Mouse (Mus musculus): ENCODE measurements around the gene Gatad2a.
"Not testable (repeated sequence)": the region's sequence is repeated elsewhere in the genome, so short reads cannot be mapped to it uniquely, and the experiment has no call there.

Gene Gatad2a

DNA sequence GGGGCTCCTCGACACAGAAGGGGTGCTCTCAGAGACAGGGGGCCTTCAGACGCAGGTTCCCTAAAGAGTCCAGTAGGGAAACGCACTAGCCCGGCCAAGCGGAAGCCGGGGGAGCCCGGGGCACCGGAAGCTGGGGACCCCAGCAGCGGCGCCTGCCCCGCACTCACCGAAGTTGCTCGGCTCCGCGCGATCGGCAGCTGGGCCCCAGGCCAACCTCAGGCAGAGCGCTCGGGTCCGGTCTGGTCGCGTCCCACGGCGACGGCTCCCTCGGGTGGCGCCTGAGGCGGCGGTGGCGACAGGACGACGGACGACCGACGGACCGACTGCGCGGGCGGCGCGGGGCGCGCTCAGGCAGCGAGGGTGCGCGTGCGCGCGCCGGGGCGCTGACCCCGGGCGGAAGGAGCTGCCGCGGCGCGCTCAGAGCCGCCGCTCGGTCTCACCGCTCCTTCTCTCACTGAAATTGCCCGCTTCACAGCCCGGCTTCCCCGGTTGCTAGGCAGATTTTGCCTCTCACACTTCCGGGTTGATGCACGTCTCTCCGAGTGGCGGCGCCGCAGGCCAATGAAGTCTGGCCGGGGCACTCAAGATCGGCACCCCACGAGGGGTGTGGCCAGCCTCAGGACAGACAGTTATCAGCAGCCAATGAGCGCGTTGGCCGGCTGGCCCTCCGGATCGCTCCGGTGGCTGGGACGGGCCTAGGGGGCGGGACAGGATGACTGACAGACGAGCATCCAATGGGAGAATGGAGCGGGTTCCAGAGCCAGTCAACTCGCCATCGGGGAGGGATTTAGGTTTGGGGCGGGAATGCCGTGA, at the start of gene Gatad2a:
Gatad2a (minus strand) TSS at position 609 of the 813 bp plus-strand sequence.
- peak; percentile 100 for DNase-seq

- no peak for DNase-seq
Observed at GRCm38 (mm10) chr8:70043996-70044395, 47.8 kb upstream of the Gatad2a start.

- DNase-seq, result peak; percentile 99
Observed at GRCm38 (mm10) chr8:70042583-70043455, 46.6 kb upstream of the Gatad2a start, which contains the start of the genes Mau2 and Sugp1. Gene Mau2, minus strand, starts transcription at chr8:70042734. Gene Sugp1, plus strand, starts transcription at chr8:70042813.

DNA sequence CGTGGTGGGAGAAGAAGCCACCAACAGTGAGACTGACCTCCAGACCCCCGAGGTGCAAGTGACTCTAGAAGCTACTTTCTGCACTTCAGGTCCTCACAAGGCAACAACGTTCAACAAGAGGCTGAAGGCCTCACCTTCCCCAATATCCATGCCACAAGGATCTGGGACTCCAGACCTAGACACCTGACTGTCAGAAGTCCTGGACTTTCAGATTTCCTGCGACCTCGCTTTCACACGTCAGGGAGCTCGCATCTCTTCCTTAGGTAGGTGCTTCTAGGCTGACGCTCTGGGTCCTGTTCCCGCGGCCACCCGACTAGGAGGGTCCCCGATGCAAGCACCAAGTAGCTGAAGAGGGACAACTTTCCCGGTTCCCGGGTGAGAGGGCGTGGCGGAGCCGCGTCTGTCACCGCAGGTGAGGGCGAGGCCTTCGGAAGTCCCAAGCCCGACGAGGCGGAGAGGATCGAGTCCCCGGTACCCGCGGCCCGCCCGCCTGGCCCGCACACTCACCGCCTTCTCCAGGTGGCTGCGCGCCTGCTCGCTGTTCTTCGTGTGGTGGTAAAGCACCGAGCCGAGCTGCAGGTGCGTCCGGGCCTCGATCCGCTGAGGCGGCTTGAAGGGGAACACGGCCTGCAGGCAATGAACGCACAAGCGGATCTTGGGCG, 45.8 kb upstream of the Gatad2a start:
- no peak for DNase-seq

DNA sequence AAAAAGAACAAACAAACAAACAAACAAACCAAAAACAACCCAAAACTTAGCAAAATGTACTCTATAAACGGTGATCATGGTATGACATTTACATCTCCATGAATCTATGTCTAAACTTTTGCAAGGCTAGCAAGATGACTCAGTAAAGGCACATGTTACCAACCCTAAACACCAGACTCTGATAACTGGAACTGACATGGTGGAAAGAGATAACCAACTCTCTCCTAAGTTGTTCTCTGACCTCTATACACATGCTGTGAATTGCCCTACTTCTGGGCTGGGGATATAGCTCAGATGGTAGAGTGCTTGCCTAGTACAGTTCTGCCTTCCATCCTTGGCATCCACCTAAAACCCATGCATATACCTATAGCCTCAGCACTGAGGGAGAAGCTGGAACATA, 41.8 kb upstream of the Gatad2a start:
- DNase-seq, result no peak

- no peak for DNase-seq
Observed at GRCm38 (mm10) chr8:70030255-70030654, 34.1 kb upstream of the Gatad2a start.

- no peak for DNase-seq
Observed at GRCm38 (mm10) chr8:70026151-70026550, 30.0 kb upstream of the Gatad2a start.

DNA sequence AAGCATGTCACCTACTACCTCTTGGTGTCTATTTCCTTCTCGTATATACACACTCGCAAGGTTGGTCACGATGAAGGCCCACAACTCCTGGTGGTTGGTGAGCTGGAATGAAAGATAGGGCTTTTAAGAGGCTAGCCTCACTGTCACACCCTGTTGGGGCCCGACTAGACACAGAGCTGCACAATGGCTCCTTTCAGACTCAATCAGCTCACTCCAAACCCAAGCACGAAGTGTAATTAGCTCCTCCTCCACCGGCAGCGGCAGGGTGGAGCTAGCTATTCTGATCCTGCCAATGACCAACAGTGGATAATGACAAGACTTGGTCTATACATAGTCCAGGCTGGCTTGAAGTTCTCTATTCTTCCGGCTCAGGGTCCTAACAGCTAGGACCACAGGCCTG, 27.4 kb upstream of the Gatad2a start:
- no peak for DNase-seq

GRCm38 (mm10) chr8:70015017-70015416, 18.8 kb upstream of the Gatad2a start:
- peak; percentile 85 for DNase-seq

- DNase-seq, result no peak
Observed at GRCm38 (mm10) chr8:70012763-70013162, 16.6 kb upstream of the Gatad2a start.

GRCm38 (mm10) chr8:70012350-70012749, 16.2 kb upstream of the Gatad2a start:
- DNase-seq, result no peak

- DNase-seq, result not testable (repeated sequence)
Observed at GRCm38 (mm10) chr8:70010796-70011195, 14.6 kb upstream of the Gatad2a start.

- DNase-seq, result peak; percentile 97
Observed at GRCm38 (mm10) chr8:70005178-70005577, 9.0 kb upstream of the Gatad2a start.

DNA sequence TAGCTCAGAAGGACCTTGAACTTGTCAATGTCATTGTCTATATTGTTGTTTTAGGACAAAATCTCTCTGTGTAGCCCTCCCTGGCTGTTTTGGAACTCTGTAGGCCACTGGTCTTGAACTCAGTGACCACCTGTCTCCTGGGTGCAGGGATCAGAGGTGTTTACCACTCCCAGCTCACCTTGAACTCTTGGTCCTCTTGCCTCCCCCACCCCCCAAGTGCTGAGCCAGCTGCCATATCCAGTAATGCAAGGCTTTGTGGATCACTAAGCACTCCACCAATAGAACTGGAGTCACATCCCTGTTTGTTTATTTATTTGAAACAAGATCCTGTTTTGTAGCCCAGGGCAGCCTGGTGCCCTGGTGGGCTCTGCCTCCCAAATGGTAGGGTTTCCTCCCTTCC, 8.2 kb upstream of the Gatad2a start:
- DNase-seq, result peak; percentile 82

DNA sequence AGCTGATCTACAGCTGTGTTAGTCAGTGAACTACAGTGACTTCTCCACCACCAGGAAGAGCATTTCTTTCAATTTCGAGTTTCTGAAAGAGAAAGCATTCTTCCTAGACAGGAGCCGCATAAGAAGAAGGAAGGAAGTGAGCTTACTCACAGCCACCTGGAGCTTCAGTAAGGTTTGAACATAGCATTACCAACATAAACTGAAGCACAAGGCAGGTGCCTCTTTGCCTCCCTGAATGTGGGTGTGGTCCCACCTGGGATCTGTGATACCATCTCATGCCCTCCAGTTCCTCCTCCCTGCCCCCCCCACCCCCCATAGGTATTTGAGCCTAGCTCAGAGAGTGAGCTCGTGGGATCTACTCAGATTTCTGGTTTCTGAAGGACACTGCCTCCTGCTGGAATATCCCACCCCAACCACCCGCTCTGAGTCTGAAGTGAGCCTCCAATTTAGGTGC, 7.0 kb upstream of the Gatad2a start:
- DNase-seq, result peak; percentile 87

DNA sequence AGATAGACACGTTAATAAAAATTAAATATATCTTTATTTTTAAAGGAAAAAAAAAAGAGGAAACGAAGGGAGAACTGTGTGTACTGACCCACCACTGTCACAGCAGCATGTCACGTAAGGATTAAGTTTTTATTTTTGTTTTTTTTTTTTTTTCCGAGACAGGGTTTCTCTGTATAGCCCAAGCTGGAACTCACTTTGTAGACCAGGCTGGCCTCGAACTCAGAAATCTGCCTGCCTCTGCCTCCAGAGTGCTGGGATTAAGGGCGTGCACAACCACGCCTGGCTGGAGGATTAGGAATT, 5.7 kb upstream of the Gatad2a start:
- DNase-seq, result not testable (repeated sequence)

- DNase-seq, result peak; percentile 98
Observed at GRCm38 (mm10) chr8:70001176-70001891, 5.2 kb upstream of the Gatad2a start.

- DNase-seq, result no peak
Observed at GRCm38 (mm10) chr8:70000226-70000625, 4.0 kb upstream of the Gatad2a start.

DNA sequence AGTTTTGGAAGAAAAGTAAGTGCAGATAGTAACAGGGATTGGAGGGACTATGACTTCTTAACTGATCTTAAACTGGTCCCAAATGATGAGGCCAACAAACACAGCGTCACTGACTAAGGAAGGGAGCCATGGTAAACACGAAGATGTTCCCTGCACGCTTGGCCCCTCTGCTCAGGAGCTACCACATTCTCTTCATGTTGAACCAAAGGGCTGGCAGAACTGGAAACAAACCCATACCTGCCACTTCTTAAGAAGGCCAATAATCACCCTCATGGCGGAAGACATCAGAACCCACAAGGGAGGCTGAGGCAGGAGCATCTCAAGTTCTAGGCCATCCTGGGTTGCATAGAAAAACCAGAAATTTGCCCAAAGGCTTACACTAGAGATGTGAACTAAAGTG, 3.1 kb upstream of the Gatad2a start:
- DNase-seq, result peak; percentile 79

DNA sequence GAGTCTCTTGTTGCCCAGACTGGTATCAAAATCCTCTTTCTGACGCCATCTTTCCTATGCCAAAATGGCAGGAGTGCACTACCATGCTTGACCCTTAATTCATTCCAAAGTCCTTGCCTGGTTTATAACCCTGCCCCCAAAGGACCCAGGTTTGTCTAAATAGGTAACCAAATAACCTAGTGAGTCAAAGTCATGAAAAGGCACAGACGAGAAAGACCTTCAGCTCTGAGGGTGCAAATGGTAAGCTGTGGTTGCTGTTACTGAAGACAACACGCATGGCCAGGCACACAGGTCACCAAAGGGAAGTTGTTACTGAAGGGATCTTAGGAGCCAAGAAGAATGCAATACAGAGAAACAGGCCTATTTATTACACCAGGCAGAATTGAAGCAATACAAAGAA, 2.5 kb upstream of the Gatad2a start:
- DNase-seq, result no peak

DNA sequence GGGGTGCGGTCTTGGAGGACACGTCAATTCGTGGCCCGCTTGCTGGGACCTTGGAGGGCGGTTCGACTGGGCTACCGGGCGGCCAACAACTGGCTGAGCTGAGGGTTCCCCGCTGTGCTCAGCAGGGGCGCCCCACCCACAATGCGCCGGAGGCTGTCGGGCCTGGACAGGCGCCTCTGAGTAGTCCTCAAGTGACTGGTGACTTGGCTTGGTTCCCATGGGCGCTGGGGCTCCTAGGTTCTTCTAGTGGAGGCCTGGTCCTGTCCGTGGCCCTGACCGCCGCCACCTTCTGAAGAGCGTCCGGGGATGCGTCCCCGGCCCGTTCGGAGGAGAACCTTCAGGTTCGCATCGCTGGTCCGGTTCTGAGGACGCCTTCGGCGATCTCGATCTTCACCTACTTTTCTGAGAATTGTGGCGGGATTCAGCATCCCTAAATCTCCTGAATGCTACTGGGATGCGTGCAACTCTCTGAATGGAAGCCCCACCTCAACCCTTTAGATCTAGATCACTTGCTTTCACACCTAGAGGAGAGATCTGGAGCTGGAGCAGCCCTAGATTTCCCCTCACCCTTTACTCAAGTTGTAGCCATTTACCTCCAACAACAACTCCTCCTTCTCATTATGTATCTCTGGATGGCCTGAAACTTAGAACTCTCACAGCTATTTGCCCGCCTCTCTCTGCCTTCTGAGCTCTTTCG, 553 bp upstream of the Gatad2a start:
- no peak for DNase-seq

DNA sequence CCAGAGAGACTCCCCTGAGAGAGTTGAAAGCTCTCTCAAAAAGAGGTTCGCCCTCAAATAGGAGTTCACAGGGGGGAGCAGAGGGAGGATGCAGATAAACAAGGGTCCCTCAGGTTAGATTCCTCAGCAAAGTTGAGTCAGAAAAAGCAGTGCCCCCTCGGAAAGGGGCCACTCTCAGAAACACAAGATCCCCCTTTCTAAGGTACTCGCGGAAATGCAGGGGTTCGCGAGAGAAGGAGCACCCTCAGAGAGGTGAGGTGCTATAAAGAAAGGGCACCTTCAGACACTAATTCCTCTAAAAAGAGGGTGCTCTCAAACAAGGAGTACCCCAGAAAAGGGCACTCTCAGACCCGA, 785 bp downstream of the Gatad2a start:
- DNase-seq, result no peak

All from heart, adult 11 months (tissue).